ENCODE assay signal across 8 mouse cellular contexts in the genomic region with DNA sequence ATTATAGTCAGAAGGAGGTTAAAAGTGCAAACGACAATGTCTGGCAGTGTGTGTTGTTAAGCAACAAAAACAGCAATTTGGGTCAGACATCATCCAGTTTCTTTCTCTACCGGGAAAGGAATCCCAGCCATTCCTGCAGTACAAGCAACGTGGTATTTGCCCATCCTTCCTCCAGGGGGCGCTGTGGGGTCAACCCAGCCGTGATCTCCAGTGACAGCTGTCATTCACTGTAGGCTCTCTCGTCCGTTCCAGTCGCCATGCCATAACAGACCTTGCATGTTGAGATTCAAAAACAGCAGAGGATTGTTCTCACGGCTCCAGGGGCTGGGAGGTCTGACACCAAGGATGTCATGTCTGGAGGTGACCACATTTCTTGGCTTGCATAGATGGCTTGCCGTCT.
DNase-seq lines count a peak whose midpoint lies in the region; ATAC-seq and TF ChIP-seq lines count a peak whose summit lies in the region.

No protein-coding gene starts in this region.

- ATAC-seq in CD4-positive, CD25-positive, alpha-beta regulatory T cell, adult 4 months = no peak

- 48% methylated on average over 10 of the region's 10 CpGs for WGBS in small intestine, adult 2 months

- peak; percentile 46 for DNase-seq in CD4-positive, CD25-positive, alpha-beta regulatory T cell, adult 2 months (ENCODE audit: low read depth, low spot score)
- DNase-seq in kidney, adult 18-20 months = peak; percentile 40
- no peak for DNase-seq in kidney, adult 11 months
- peak; percentile 52 for DNase-seq in Muller cell, postnatal 12 days (ENCODE audit: inconsistent ontology term)
- DNase-seq in kidney, postnatal 4 days = peak; percentile 50 to 57
- DNase-seq in T-cell, adult 2 months (ENCODE audit: low spot score) = no peak

- no peak for TF ChIP-seq POLR2A in small intestine, adult 2 months (IDR thresholded peaks at IDR 0.05; ENCODE audit: low read depth, low read length)

- H3K27ac ChIP-seq in small intestine, adult 2 months (ENCODE audit: insufficient read depth, low read depth, low read length) = no peak overlapping the region

- H3K4me3 ChIP-seq in small intestine, adult 2 months (ENCODE audit: low read depth, low read length) = no peak overlapping the region

- H3K4me1 ChIP-seq in small intestine, adult 2 months (ENCODE audit: control insufficient read depth, insufficient read depth, insufficient read length, low read length) = no peaks in the 10 kb centered on the region

- H3K36me3 ChIP-seq in small intestine, adult 2 months (ENCODE audit: control insufficient read depth, insufficient read depth, low read length) = no peaks in the 10 kb centered on the region

- peak; percentile 65; the same call in 1 of the 2 replicates for TF ChIP-seq CTCF in small intestine, adult 2 months (IDR thresholded peaks at IDR 0.05; ENCODE audit: extremely low read depth, insufficient read length, insufficient replicate concordance, low read depth, low read length)

- no peaks in the 10 kb centered on the region; the same call in 1 of the 2 replicates for H3K27me3 ChIP-seq in small intestine, adult 2 months (ENCODE audit: control insufficient read depth, insufficient read depth, low read length)

Comparison
In these comparisons a context has a peak if more than half of its experiments do, and no peak if none do; other contexts are left out.
1. DNase-seq: peak in CD4-positive, CD25-positive, alpha-beta regulatory T cell, adult 2 months (single experiment), kidney, adult 18-20 months (single experiment), Muller cell, postnatal 12 days (single experiment) and kidney, postnatal 4 days (2 of 2); none in kidney, adult 11 months (single experiment) and T-cell, adult 2 months (single experiment).